Mouse (Mus musculus) megakaryocyte, embryonic 14.5 days (primary cell): Measurements from ENCODE around the gene H1f0.

Experiments used
- FLI1 ChIP-seq: IDR thresholded peaks from 2 replicates; pipeline ENCODE4 v1.6.1; 2012; ENCODE audit warnings: low read length, inconsistent platforms, mixed read lengths
- GATA1 ChIP-seq: IDR thresholded peaks from 3 replicates; pipeline ENCODE4 v1.6.1; 2012; ENCODE audit warnings: mixed read lengths, low read length, inconsistent platforms, borderline replicate concordance

DNA sequence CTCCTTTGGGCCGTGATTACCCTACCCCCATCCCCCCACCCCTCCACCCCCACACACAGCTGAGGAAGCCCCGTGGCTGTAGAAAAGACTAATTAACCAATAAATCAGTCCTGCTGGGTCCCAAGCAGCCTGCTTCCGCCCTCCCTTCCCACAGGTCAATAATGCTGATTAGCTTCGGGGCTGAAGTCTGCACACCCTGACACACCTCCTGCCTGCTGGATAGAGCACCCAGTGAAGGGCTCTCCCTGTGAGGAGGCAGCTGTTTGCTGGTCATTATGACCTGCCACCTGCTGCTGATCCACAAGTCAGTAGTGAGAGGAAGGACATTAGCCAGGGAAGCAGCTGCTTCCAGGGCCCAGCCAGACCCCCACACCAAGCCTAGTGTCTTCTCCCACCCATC lies 16.6 kb downstream of the H1f0 start:
- TF ChIP-seq GATA1 (no peak), FLI1 (no peak)
